Mouse (Mus musculus) spleen, adult 2 months (tissue): ENCODE results near the gene Mfsd2b.

Experiments
- CTCF ChIP-seq: fragments of 200-500 bp; IDR thresholded peaks from 2 replicates; pipeline ENCODE4 v1.5.1; 2011; ENCODE audit warnings: mild to moderate bottlenecking, inconsistent platforms; ENCODE audit not compliant: insufficient read depth, insufficient read length, insufficient replicate concordance; ENCODE audit errors: extremely low read depth
- POLR2A ChIP-seq: fragments of 200-500 bp; IDR thresholded peaks from 2 replicates; pipeline ENCODE4 v1.6.1; 2011; ENCODE audit warnings: low read depth, low read length, inconsistent platforms

DNA sequence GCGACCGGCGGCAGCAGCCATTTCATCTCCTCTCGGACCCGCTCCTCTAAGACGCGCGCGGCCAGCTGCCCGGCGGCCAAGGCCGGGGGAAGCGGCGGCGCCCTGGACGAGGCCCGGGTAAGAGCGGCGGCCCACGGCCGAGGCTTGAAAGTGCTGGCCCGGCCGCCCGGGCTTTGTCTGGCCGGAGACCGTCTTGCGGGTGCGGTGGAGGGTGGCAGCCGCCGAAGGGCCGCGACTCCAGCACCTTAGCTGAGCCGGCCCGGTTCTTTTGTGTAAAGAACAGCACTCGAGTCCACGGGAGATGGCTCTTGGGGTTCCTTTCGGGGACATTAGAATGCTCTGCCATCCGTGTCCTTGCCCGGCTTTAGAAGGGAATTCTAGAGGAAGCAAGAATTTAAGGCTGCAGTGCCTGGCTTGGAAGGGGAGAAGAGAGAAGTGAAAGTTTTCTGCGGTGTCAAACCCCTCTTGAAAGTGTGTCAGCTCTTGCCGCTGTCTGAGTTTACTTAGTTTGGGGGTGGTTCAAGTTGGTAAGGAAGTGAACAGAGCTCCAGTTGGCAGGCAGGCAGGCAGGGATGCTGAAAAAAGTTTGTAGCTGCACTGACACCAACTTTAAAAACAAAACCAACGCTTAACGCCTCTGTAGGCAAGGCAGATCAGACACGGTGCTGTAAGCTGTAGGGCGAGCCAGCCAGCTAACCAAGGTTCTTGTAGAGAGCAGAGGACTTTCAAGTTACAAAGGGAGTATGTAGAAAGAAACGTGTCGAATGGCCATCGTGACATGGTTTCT is 43.8 kb upstream of the Mfsd2b start:
- TF ChIP-seq POLR2A = no peak; the same call in 1 of the 2 replicates
- no peak for TF ChIP-seq CTCF
